ENCODE assay signal across 10 mouse cellular contexts in the genomic region with DNA sequence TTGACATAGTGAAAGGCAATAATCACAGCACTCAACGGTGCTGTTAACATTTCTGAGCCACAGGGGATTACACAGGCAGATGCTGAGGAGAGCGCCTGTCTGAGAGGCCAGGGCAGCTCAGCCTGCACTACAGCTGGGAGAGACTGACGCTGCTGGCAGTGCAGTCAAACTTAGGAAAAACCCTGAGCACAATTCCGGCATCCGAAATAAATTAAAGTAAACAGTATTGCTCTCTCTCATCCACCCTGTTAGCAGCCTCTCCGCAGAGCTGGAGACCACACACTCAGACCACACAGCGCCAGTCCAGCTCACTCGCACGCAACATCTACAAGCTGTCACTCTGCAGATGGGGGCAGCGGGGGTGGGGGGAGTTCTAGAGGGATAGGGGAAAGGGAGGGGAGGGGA. TPM values are rescaled to one million over a fixed set of nuclear protein-coding genes. Genes with fewer than 3 reads are reported as not detected.
DNase-seq lines count a peak whose midpoint lies in the region; ATAC-seq and TF ChIP-seq lines count a peak whose summit lies in the region.
"Had no signal": no experiment of that assay in that cellular context is flagged by ENCODE, and none has a peak within 500 bp of the region (broad histone marks: within the 10 kb centered on the region; RNA-seq: fewer than 3 reads in every experiment).

No protein-coding gene starts in this region.

- no peak for DNase-seq in heart, embryonic 10.5 days (ENCODE audit: low spot score)
- DNase-seq in heart, adult 2 months = no peak
- DNase-seq in R1 (ENCODE audit: low read depth, low spot score) = peak; percentile 37
- no peak for DNase-seq in forebrain, postnatal 0 days
- peak; percentile 48 for DNase-seq in midbrain, embryonic 10.5 days (ENCODE audit: low spot score)
- no peak for DNase-seq in layer of hippocampus, adult 18-20 months (ENCODE audit: low spot score in 2 of 2)
- DNase-seq in cerebellum, adult 8-10 months = no peak
- DNase-seq in right cerebral cortex, postnatal 36 days (ENCODE audit: low spot score in 2 of 2) = no peak

- peak overlapping the region; percentile 42 for H3K4me3 ChIP-seq in heart, embryonic 10.5 days
- H3K4me3 ChIP-seq in heart, adult 2 months = no peak overlapping the region
- no peak overlapping the region for H3K4me3 ChIP-seq in forebrain, postnatal 0 days (ENCODE audit: low read depth, low read length)
- H3K4me3 ChIP-seq in midbrain, embryonic 10.5 days = peak overlapping the region; percentile 37

- TF ChIP-seq CTCF in heart, adult 2 months (IDR thresholded peaks at IDR 0.05) = no peak
- TF ChIP-seq CTCF in forebrain, postnatal 0 days (IDR thresholded peaks at IDR 0.05; ENCODE audit: low read depth) = no peak

- 11% methylated on average over 10 of the region's 10 CpGs for WGBS in heart, embryonic 10.5 days
- 33% methylated on average over 10 of the region's 10 CpGs for WGBS in heart, adult 2 months
- 12% methylated on average over 10 of the region's 10 CpGs for WGBS in forebrain, postnatal 0 days
- WGBS in midbrain, embryonic 10.5 days = 18% methylated on average over 10 of the region's 10 CpGs

- H3K4me1 ChIP-seq in heart, embryonic 10.5 days = peaks cover 25% of the 10 kb centered on the region
- H3K4me1 ChIP-seq in heart, adult 2 months (ENCODE audit: control insufficient read depth, insufficient read depth, low read length) = peaks cover 7% of the 10 kb centered on the region
- H3K4me1 ChIP-seq in forebrain, postnatal 0 days (ENCODE audit: insufficient read depth) = no peaks in the 10 kb centered on the region
- peaks cover 32% of the 10 kb centered on the region for H3K4me1 ChIP-seq in midbrain, embryonic 10.5 days

- no peaks in the 10 kb centered on the region for H3K9me3 ChIP-seq in heart, embryonic 10.5 days
- no peaks in the 10 kb centered on the region for H3K9me3 ChIP-seq in forebrain, postnatal 0 days (ENCODE audit: low read length)
- no peaks in the 10 kb centered on the region for H3K9me3 ChIP-seq in midbrain, embryonic 10.5 days (replicated peaks)

- intact Hi-C loops in heart, adult 2 months (cut with DNase I) = loop anchor here (5.0 kb wide), 1 partner anchor 34 kb away; no protein-coding TSS in a partner anchor

- H3K9ac ChIP-seq in heart, adult 2 months (ENCODE audit: low read depth, low read length) = no peak overlapping the region
- no peak overlapping the region for H3K9ac ChIP-seq in forebrain, postnatal 0 days

- no peak overlapping the region for H3K27ac ChIP-seq in heart, embryonic 10.5 days
- H3K27ac ChIP-seq in heart, adult 2 months = no peak overlapping the region
- no peak overlapping the region for H3K27ac ChIP-seq in forebrain, postnatal 0 days (ENCODE audit: low read depth, low read length)
- H3K27ac ChIP-seq in midbrain, embryonic 10.5 days (replicated peaks) = peak overlapping the region; percentile 58

- TF ChIP-seq EP300 in heart, adult 2 months (IDR thresholded peaks at IDR 0.05; ENCODE audit: insufficient read depth, low read depth, low read length) = no peak

- H3K27me3 ChIP-seq in heart, embryonic 10.5 days (ENCODE audit: insufficient read depth, poor library complexity, severe bottlenecking) = no peaks in the 10 kb centered on the region
- H3K27me3 ChIP-seq in heart, adult 2 months (ENCODE audit: control insufficient read depth, insufficient read depth, low read length) = no peaks in the 10 kb centered on the region
- H3K27me3 ChIP-seq in forebrain, postnatal 0 days (ENCODE audit: insufficient read depth, low read length) = no peaks in the 10 kb centered on the region
- no peaks in the 10 kb centered on the region for H3K27me3 ChIP-seq in midbrain, embryonic 10.5 days (ENCODE audit: low read depth, poor library complexity, severe bottlenecking)

- ATAC-seq in forebrain, postnatal 0 days = peak; percentile 67

- peak overlapping the region; percentile 13; the same call in 1 of the 2 replicates for H3K4me2 ChIP-seq in forebrain, postnatal 0 days (ENCODE audit: low read depth)

- H3K79me2 ChIP-seq in heart, adult 2 months (replicated peaks; ENCODE audit: control insufficient read depth, insufficient read depth, low read length) = peaks cover 6% of the 10 kb centered on the region

- H3K36me3 ChIP-seq in heart, embryonic 10.5 days = no peaks in the 10 kb centered on the region
- H3K36me3 ChIP-seq in heart, adult 2 months (ENCODE audit: control insufficient read depth, insufficient read depth, low read length) = peaks cover 3% of the 10 kb centered on the region; the same call in 1 of the 2 replicates
- H3K36me3 ChIP-seq in forebrain, postnatal 0 days (ENCODE audit: insufficient read depth) = no peaks in the 10 kb centered on the region
- H3K36me3 ChIP-seq in midbrain, embryonic 10.5 days = no peaks in the 10 kb centered on the region

- TF ChIP-seq POLR2A in heart, adult 2 months (IDR thresholded peaks at IDR 0.05; ENCODE audit: insufficient read depth, low read depth, low read length) = no peak

RNA-seq across cellular contexts. Expression of gene Exoc2, which starts 7.4 kb away (rescaled TPM):
- polyA plus RNA-seq in heart, embryonic 10.5 days (2016; fragmentation: Nextera tagmentation; extraction: Ambion mirVana) = 26.4 and 31.0 TPM in 2 replicates
- 10 to 100 TPM; 14.3 to 14.7 TPM for total RNA-seq in heart, adult 2 months (2021)
- polyA plus RNA-seq in heart, adult 2 months (2012; rRNA removed) = 6.4 and 11.4 TPM in 2 replicates
- total RNA-seq in forebrain, postnatal 0 days (2014; rRNA removed) = 69.5 and 76.2 TPM in 2 replicates
- 37.6 and 44.0 TPM in 2 replicates for polyA plus RNA-seq in forebrain, postnatal 0 days (2015; fragmentation: Nextera tagmentation; extraction: Ambion mirVana)
- polyA plus RNA-seq in midbrain, embryonic 10.5 days (2016; fragmentation: Nextera tagmentation; extraction: Ambion mirVana) = 36.2 and 40.0 TPM in 2 replicates
- 10 to 100 TPM; 34.7 to 37.3 TPM for total RNA-seq in layer of hippocampus, adult 18-20 months (2021)

RNA-seq across cellular contexts. Expression of gene Gm5447, which starts 7.5 kb away (rescaled TPM):
- 0.11 TPM in 1 of 2 replicates, not detected in the other for polyA plus RNA-seq in heart, embryonic 10.5 days (2016; fragmentation: Nextera tagmentation; extraction: Ambion mirVana)
- total RNA-seq in heart, adult 2 months (2021) = not detected
- not detected in 2 replicates for polyA plus RNA-seq in heart, adult 2 months (2012; rRNA removed)
- not detected in 2 replicates for total RNA-seq in forebrain, postnatal 0 days (2014; rRNA removed)
- polyA plus RNA-seq in forebrain, postnatal 0 days (2015; fragmentation: Nextera tagmentation; extraction: Ambion mirVana) = 0.08 TPM in 1 of 2 replicates, not detected in the other
- polyA plus RNA-seq in midbrain, embryonic 10.5 days (2016; fragmentation: Nextera tagmentation; extraction: Ambion mirVana) = 0.10 and 0.29 TPM in 2 replicates
- not detected for total RNA-seq in layer of hippocampus, adult 18-20 months (2021)
- total RNA-seq: hematopoietic stem cell, adult 5-6 weeks; neutrophil, adult 5-6 weeks had no signal

RNA-seq across cellular contexts. Expression of gene Hus1b, which starts 18.9 kb away (rescaled TPM):
- polyA plus RNA-seq in heart, embryonic 10.5 days (2016; fragmentation: Nextera tagmentation; extraction: Ambion mirVana) = 0.11 and 0.12 TPM in 2 replicates
- under 1 TPM in 1 of 2 experiments, not detected in 1; 0.42 TPM for total RNA-seq in heart, adult 2 months (2021)
- polyA plus RNA-seq in heart, adult 2 months (2012; rRNA removed) = not detected in 2 replicates
- 0.77 and 1.3 TPM in 2 replicates for total RNA-seq in forebrain, postnatal 0 days (2014; rRNA removed)
- 0.13 TPM in 1 of 2 replicates, not detected in the other for polyA plus RNA-seq in forebrain, postnatal 0 days (2015; fragmentation: Nextera tagmentation; extraction: Ambion mirVana)
- polyA plus RNA-seq in midbrain, embryonic 10.5 days (2016; fragmentation: Nextera tagmentation; extraction: Ambion mirVana) = 0.10 TPM in 1 of 2 replicates, not detected in the other
- total RNA-seq in layer of hippocampus, adult 18-20 months (2021) = under 1 TPM; 0.35 to 0.56 TPM

Comparison
In these comparisons a context has a peak if more than half of its experiments do, and no peak if none do; other contexts are left out.
1. H3K4me3 ChIP-seq: peak in heart, embryonic 10.5 days (single experiment) and midbrain, embryonic 10.5 days (single experiment); none in heart, adult 2 months (single experiment) and forebrain, postnatal 0 days (single experiment).
2. DNase-seq: peak in R1 (single experiment) and midbrain, embryonic 10.5 days (single experiment); none in heart, embryonic 10.5 days (single experiment), heart, adult 2 months (0 of 2), forebrain, postnatal 0 days (single experiment), layer of hippocampus, adult 18-20 months (0 of 2), cerebellum, adult 8-10 months (single experiment) and right cerebral cortex, postnatal 36 days (0 of 2).